Mouse (Mus musculus) olfactory bulb, adult 2 months (tissue): Measurements from ENCODE around the gene Mctp1.

ENCODE experiments used
- CTCF ChIP-seq: fragments of 200-500 bp; IDR thresholded peaks from 2 replicates; pipeline ENCODE4 v1.5.1; 2012; ENCODE audit warnings: low read depth, mild to moderate bottlenecking, low read length, moderate library complexity; ENCODE audit not compliant: insufficient read depth
- POLR2A ChIP-seq: fragments of 200-500 bp; IDR thresholded peaks from 2 replicates; pipeline ENCODE4 v1.6.1; 2012; ENCODE audit warnings: mild to moderate bottlenecking, low read depth, low read length, moderate library complexity; ENCODE audit not compliant: insufficient read depth

DNA sequence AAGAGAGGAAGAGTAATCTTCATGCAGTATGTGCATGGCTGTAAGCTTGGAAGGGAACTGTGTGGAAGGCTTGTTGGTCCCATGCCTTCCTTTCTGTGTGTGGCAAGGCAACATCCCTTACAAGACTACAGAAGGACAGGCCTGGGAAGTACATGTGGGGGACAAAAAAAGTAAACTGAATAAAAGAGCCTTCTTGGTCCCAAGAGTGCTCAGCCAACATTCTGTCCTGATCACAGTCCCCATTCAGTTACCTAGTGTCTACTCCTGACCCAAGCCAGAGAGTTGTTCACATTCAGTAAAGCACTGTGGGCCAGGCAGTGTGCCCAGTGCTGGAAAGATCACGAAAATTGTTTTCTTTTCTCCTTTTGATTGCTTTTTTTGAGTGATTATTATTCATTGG lies 415.3 kb downstream of the Mctp1 start:
- TF ChIP-seq CTCF (no peak), POLR2A (no peak)
